Mouse (Mus musculus) gastrocnemius, postnatal 14 days (tissue): ENCODE measurements around the gene Nexn. TPM values are rescaled to one million over a fixed set of nuclear protein-coding genes. Genes with fewer than 3 reads are reported as not detected.
A peak's percentile ranks its signal among the peaks of the same experiment; 100 is the strongest.
"Not testable (repeated sequence)": the region's sequence is repeated elsewhere in the genome, so short reads cannot be mapped to it uniquely, and the experiment has no call there.

Source experiments
- DNase-seq: peaks from one replicate; pipeline ENCODE4 v3.0.0; 2021; ENCODE audit warnings: mixed read lengths
- intact Hi-C: fragments of 180-260 bp; cut with DNase I; formaldehyde crosslinking; loops from one replicate; pipeline ENCODE4 v1.15.1; 2025; ENCODE audit warnings: low total_unique reads
- long read RNA-seq, 2 experiments: library from polyadenylated mRNA; stranded (forward); transcript quantifications; one replicate each; pipeline ENCODE4 v2.0.0; 2021
- total RNA-seq, 2 experiments: library from RNA; stranded (reverse); gene quantifications; 2 replicates each; pipeline ENCODE4 v1.2.3; 2021

The Nexn gene
- 100 to 1,000 TPM; 323 to 367 TPM for total RNA-seq
- long read RNA-seq, experiment 1, partial matches to known transcripts = 35 of 286 reads
- long read RNA-seq, experiment 1, other reads (novel, unspliced or antisense) = 246 of 286 reads
- long read RNA-seq, experiment 2, partial matches to known transcripts = 44 of 389 reads
- long read RNA-seq, experiment 2, other reads (novel, unspliced or antisense) = 343 of 389 reads

- intact Hi-C loops = loop anchor here (10.0 kb wide), 1 partner anchor 49 kb away; no protein-coding TSS in a partner anchor
- no peak for DNase-seq
These were observed at the start of gene Nexn for GRCm38 (mm10) chr3:152266036-152266421. Nexn (minus strand) TSS chr3:152266350.

- intact Hi-C loops = loop anchor here (10.0 kb wide), 1 partner anchor 51 kb away; the partner anchor contains the start of gene Nexn
- peak; percentile 89 for DNase-seq
These were observed 49.5 kb upstream of the Nexn start for GRCm38 (mm10) chr3:152315613-152316012.

- not testable (repeated sequence) for DNase-seq
- intact Hi-C loops = loop anchor here (10.0 kb wide), 1 partner anchor 50 kb away; the partner anchor contains the start of gene Nexn
These were observed 48.5 kb upstream of the Nexn start for GRCm38 (mm10) chr3:152314666-152315065.

GRCm38 (mm10) chr3:152309250-152309645 lies 43.1 kb upstream of the Nexn start:
- intact Hi-C loops = no loop called here
- DNase-seq = no peak

GRCm38 (mm10) chr3:152308485-152309249 lies 42.5 kb upstream of the Nexn start:
- no peak for DNase-seq
- intact Hi-C loops = no loop called here

- intact Hi-C loops = no loop called here
These were observed 39.8 kb upstream of the Nexn start for GRCm38 (mm10) chr3:152305971-152306370.

GRCm38 (mm10) chr3:152305080-152305479 lies 38.9 kb upstream of the Nexn start:
- intact Hi-C loops = no loop called here
- peak; percentile 57 for DNase-seq

More at GRCm38 (mm10) chr3:152305971-152306370, 39.8 kb upstream of the Nexn start:
- peak; percentile 42 for DNase-seq

- DNase-seq = peak; percentile 47
- intact Hi-C loops = no loop called here
These were observed 38.1 kb upstream of the Nexn start for GRCm38 (mm10) chr3:152304093-152304815.

- no peak for DNase-seq
- intact Hi-C loops = no loop called here
These were observed 36.8 kb upstream of the Nexn start for GRCm38 (mm10) chr3:152302991-152303390.

GRCm38 (mm10) chr3:152300376-152301337 lies 34.5 kb upstream of the Nexn start:
- intact Hi-C loops = no loop called here
- no peak for DNase-seq

GRCm38 (mm10) chr3:152295896-152296295 lies 29.7 kb upstream of the Nexn start:
- no peak for DNase-seq
- intact Hi-C loops = no loop called here

- DNase-seq = no peak
- intact Hi-C loops = no loop called here
These were observed 28.2 kb upstream of the Nexn start for GRCm38 (mm10) chr3:152294400-152294799.

- intact Hi-C loops = no loop called here
- DNase-seq = no peak
These were observed 27.5 kb upstream of the Nexn start for GRCm38 (mm10) chr3:152293530-152294181.

- intact Hi-C loops = no loop called here
- DNase-seq = no peak
These were observed 25.7 kb upstream of the Nexn start for GRCm38 (mm10) chr3:152291895-152292294.

- intact Hi-C loops = no loop called here
- DNase-seq = no peak
These were observed 24.1 kb upstream of the Nexn start for GRCm38 (mm10) chr3:152290175-152290798.

- intact Hi-C loops = no loop called here
- DNase-seq = peak; percentile 65
These were observed 22.6 kb upstream of the Nexn start for GRCm38 (mm10) chr3:152288740-152289139.

GRCm38 (mm10) chr3:152288276-152288675 lies 22.1 kb upstream of the Nexn start:
- DNase-seq = no peak
- intact Hi-C loops = no loop called here

- intact Hi-C loops = no loop called here
- peak; percentile 42 for DNase-seq
These were observed 21.7 kb upstream of the Nexn start for GRCm38 (mm10) chr3:152287810-152288209.
